Mouse (Mus musculus) kidney, embryonic 15.5 days (tissue): ENCODE measurements around the gene Tet1. TPM values are rescaled to one million over a fixed set of nuclear protein-coding genes. Genes with fewer than 3 reads are reported as not detected.

ENCODE experiments used
- ATAC-seq: fragments of 200-750 bp; cut with Nextera tagmentation; replicated peaks from 2 replicates; pipeline ENCODE4 v1.8.0; 2017; ENCODE audit warnings: moderate TSS enrichment; ENCODE audit not compliant: low FRiP score
- H3K27ac ChIP-seq: fragments of 300-500 bp; sonication (generic); 2 replicates; pipeline ENCODE4 v1.5.1; 2015; ENCODE audit warnings: mild to moderate bottlenecking, inconsistent platforms
- H3K27me3 ChIP-seq: fragments of 300-500 bp; sonication (generic); 2 replicates; pipeline ENCODE4 v1.6.1; 2015; ENCODE audit warnings: inconsistent platforms
- H3K36me3 ChIP-seq: fragments of 300-500 bp; sonication (generic); 2 replicates; pipeline ENCODE4 v1.6.1; 2015; ENCODE audit warnings: inconsistent platforms
- H3K4me1 ChIP-seq: fragments of 300-500 bp; sonication (generic); 2 replicates; pipeline ENCODE4 v1.6.1; 2015; ENCODE audit warnings: inconsistent platforms
- H3K4me2 ChIP-seq: fragments of 300-500 bp; sonication (generic); 2 replicates; pipeline ENCODE4 v1.6.1; 2015; ENCODE audit warnings: moderate library complexity, mild to moderate bottlenecking, inconsistent platforms
- H3K4me3 ChIP-seq: fragments of 300-500 bp; sonication (generic); replicated peaks from 2 replicates; pipeline ENCODE4 v1.5.1; 2015; ENCODE audit warnings: mild to moderate bottlenecking, inconsistent platforms
- H3K9ac ChIP-seq: fragments of 300-500 bp; sonication (generic); 2 replicates; pipeline ENCODE4 v1.6.1; 2015; ENCODE audit warnings: mild to moderate bottlenecking, inconsistent platforms
- H3K9me3 ChIP-seq: fragments of 300-500 bp; sonication (generic); replicated peaks from 2 replicates; pipeline ENCODE4 v1.6.1; 2016; ENCODE audit warnings: inconsistent platforms
- WGBS: fragments of 180-500 bp; shearing (Covaris S2); methylation state at CpG from one replicate; pipeline ENCODE4 v1.1.7; 2015; ENCODE audit warnings: mixed read lengths; 5-methylcytosine and 5-hydroxymethylcytosine counted together
- polyA plus RNA-seq: library from polyadenylated mRNA; unstranded; fragments of >200 nt; fragmentation: Nextera tagmentation; extraction: Ambion mirVana; gene quantifications from 2 replicates; pipeline ENCODE4 v1.2.1, GENCODE M21; 2015

Tet1 gene
- polyA plus RNA-seq, 1 experiment from 2014 or later, result 28.5 TPM

GRCm38 (mm10) chr10:62886799-62887591, 21.8 kb downstream of the Tet1 start:
- H3K9ac ChIP-seq, result peak overlapping the region; percentile 51
- H3K4me2 ChIP-seq, result peak overlapping the region; percentile 97
- peak; percentile 93 for ATAC-seq
- H3K27me3 ChIP-seq, result peaks cover 3% of the 10 kb centered on the region; the same call in 1 of the 2 replicates
- under 1% methylated on average over 56 of the region's 56 CpGs for WGBS
- peaks cover 9% of the 10 kb centered on the region for H3K4me1 ChIP-seq
- peak overlapping the region; percentile 66 for H3K4me3 ChIP-seq
- H3K27ac ChIP-seq, result peak overlapping the region; percentile 57
- no peaks in the 10 kb centered on the region for H3K9me3 ChIP-seq
- H3K36me3 ChIP-seq, result no peaks in the 10 kb centered on the region

GRCm38 (mm10) chr10:62885969-62886798, 22.6 kb downstream of the Tet1 start:
- peaks cover 3% of the 10 kb centered on the region; the same call in 1 of the 2 replicates for H3K27me3 ChIP-seq
- peak; percentile 50 for ATAC-seq
- H3K27ac ChIP-seq, result peak overlapping the region; percentile 57
- H3K36me3 ChIP-seq, result no peaks in the 10 kb centered on the region
- peaks cover 9% of the 10 kb centered on the region for H3K4me1 ChIP-seq
- peak overlapping the region; percentile 66 for H3K4me3 ChIP-seq
- peak overlapping the region; percentile 51 for H3K9ac ChIP-seq
- peak overlapping the region; percentile 97 for H3K4me2 ChIP-seq
- H3K9me3 ChIP-seq, result no peaks in the 10 kb centered on the region
- WGBS, result under 1% methylated on average over 38 of the region's 38 CpGs

DNA sequence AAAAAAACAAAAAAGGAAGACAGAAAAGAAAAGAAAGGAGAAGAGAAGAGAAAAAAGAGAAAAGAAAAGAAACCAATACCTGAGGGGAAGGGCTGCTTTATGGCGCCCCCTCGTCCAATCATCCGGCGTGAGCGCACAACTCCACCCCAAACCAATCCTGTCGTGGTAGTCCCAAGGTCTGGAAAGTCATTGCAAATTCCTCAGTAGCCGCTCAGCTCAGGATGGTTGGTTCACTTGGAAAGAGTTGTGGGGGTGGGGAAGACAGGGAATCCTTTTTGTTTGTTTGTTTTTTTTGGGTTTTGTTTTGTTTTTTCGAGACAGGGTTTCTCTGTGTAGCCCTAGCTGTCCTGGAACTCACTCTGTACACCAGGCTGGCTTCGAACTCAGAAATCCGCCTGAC, 23.3 kb downstream of the Tet1 start:
- WGBS, result 28% methylated on average over 10 of the region's 10 CpGs
- ATAC-seq, result no peak
- H3K9me3 ChIP-seq, result no peaks in the 10 kb centered on the region

GRCm38 (mm10) chr10:62884517-62884916, 24.3 kb downstream of the Tet1 start:
- no peak overlapping the region for H3K4me3 ChIP-seq
- peaks cover 3% of the 10 kb centered on the region; the same call in 1 of the 2 replicates for H3K27me3 ChIP-seq
- no peak for ATAC-seq
- no peak overlapping the region for H3K4me2 ChIP-seq
- no peaks in the 10 kb centered on the region for H3K9me3 ChIP-seq
- 49% methylated on average over 1 of the region's 1 CpGs for WGBS
- no peak overlapping the region for H3K27ac ChIP-seq
- peaks cover 3% of the 10 kb centered on the region for H3K36me3 ChIP-seq
- peaks cover 9% of the 10 kb centered on the region for H3K4me1 ChIP-seq
- no peak overlapping the region for H3K9ac ChIP-seq

More for the DNA sequence above, 23.3 kb downstream of the Tet1 start:
- H3K4me3 ChIP-seq, result peak overlapping the region; percentile 66
- peak overlapping the region; percentile 51; the same call in 1 of the 2 replicates for H3K9ac ChIP-seq
- H3K27me3 ChIP-seq, result peaks cover 3% of the 10 kb centered on the region; the same call in 1 of the 2 replicates
- no peaks in the 10 kb centered on the region for H3K36me3 ChIP-seq
- no peak overlapping the region for H3K27ac ChIP-seq
- peaks cover 9% of the 10 kb centered on the region for H3K4me1 ChIP-seq
- peak overlapping the region; percentile 97 for H3K4me2 ChIP-seq

GRCm38 (mm10) chr10:62883933-62884372, 24.8 kb downstream of the Tet1 start:
- Histone ChIP-seq H3K9me3 (no peaks in the 10 kb centered on the region), H3K9ac (no peak overlapping the region), H3K4me3 (no peak overlapping the region), H3K36me3 (peaks cover 9% of the 10 kb centered on the region), H3K4me1 (peaks cover 9% of the 10 kb centered on the region), H3K4me2 (peak overlapping the region; percentile 20), H3K27ac (no peak overlapping the region), H3K27me3 (peaks cover 3% of the 10 kb centered on the region; the same call in 1 of the 2 replicates)
- no peak for ATAC-seq
- WGBS, result 19% methylated on average over 9 of the region's 9 CpGs

GRCm38 (mm10) chr10:62881211-62881610, 27.6 kb downstream of the Tet1 start:
- ATAC-seq, result no peak
- Histone ChIP-seq H3K27ac (no peak overlapping the region), H3K4me1 (peaks cover 9% of the 10 kb centered on the region), H3K27me3 (peaks cover 3% of the 10 kb centered on the region; the same call in 1 of the 2 replicates), H3K9ac (no peak overlapping the region), H3K4me3 (no peak overlapping the region), H3K9me3 (no peaks in the 10 kb centered on the region), H3K36me3 (peaks cover 26% of the 10 kb centered on the region), H3K4me2 (no peak overlapping the region)
- 50% methylated on average over 5 of the region's 5 CpGs for WGBS

DNA sequence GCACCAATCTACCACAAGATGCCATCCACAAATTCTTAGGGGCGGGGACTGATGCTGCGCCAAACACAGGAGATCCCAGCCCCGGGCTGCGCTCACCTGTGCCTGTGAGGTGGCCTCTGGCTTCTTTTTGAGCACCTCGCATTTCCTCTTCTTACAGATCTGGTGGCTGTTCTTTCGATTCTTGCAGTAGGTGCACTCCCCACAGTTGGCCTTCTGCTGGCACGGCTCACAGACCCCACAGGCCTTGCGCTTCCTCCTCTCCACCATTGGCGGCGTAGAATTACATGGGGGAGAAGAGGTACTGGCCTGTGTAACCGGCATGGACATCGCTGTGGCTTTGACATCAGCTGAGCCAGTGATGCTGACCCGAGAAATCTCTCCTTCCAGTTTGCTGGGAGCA, 30.7 kb downstream of the Tet1 start:
- WGBS, result 87% methylated on average over 13 of the region's 13 CpGs
- no peaks in the 10 kb centered on the region for H3K9me3 ChIP-seq
- no peak overlapping the region for H3K9ac ChIP-seq
- ATAC-seq, result no peak
- no peak overlapping the region for H3K4me3 ChIP-seq
- no peaks in the 10 kb centered on the region for H3K4me1 ChIP-seq
- peaks cover 26% of the 10 kb centered on the region for H3K36me3 ChIP-seq
- no peaks in the 10 kb centered on the region for H3K27me3 ChIP-seq
- H3K27ac ChIP-seq, result no peak overlapping the region
- no peak overlapping the region for H3K4me2 ChIP-seq

DNA sequence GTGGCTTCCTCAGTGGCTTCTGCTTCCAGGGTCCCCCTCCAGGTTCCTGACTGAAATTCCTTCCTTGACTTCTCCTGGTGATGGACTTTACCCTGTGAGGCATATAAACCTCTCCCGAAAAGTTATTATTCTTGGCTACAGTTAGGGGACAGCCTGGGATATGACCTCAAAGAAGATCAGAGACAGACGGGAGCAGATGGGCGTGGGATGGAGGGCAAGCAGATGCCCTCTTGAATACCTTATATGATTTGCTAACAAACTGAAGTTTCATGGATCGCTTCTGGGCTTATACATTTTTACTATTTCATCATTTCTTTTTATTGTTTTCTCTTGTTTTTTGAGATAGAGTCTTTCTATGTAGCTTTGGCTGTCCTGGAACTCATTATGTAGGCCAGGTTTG, 33.2 kb downstream of the Tet1 start:
- Histone ChIP-seq H3K27me3 (no peaks in the 10 kb centered on the region), H3K27ac (no peak overlapping the region), H3K36me3 (peaks cover 26% of the 10 kb centered on the region), H3K4me2 (no peak overlapping the region), H3K4me3 (no peak overlapping the region), H3K9me3 (no peaks in the 10 kb centered on the region), H3K9ac (no peak overlapping the region), H3K4me1 (no peaks in the 10 kb centered on the region)
- WGBS, result 78% methylated on average over 4 of the region's 4 CpGs
- no peak for ATAC-seq

DNA sequence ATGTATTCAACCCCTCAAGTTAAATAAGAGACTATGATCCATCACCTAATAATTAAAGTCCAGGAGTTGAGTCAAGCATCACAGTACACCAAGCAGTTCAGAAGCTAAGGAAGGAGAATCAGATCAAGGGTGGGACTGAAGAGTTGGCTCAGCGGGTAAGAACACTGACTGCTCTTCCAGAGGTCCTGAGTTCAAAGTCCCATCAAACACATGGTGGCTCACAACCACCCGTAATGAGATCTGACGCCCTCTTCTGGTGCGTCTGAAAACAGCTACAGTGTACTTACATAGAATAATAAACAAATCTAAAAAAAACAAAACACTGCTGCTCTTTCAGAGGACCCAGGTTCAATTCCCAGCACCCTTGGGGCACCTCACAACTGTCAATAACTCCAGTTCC, 34.0 kb downstream of the Tet1 start:
- no peak overlapping the region for H3K27ac ChIP-seq
- no peak overlapping the region for H3K4me2 ChIP-seq
- no peaks in the 10 kb centered on the region for H3K4me1 ChIP-seq
- 84% methylated on average over 4 of the region's 4 CpGs for WGBS
- no peaks in the 10 kb centered on the region for H3K27me3 ChIP-seq
- no peak for ATAC-seq
- H3K4me3 ChIP-seq, result no peak overlapping the region
- no peaks in the 10 kb centered on the region for H3K9me3 ChIP-seq
- peaks cover 26% of the 10 kb centered on the region for H3K36me3 ChIP-seq
- H3K9ac ChIP-seq, result no peak overlapping the region

GRCm38 (mm10) chr10:62866035-62866791, 42.6 kb downstream of the Tet1 start:
- Histone ChIP-seq H3K4me1 (peaks cover 17% of the 10 kb centered on the region), H3K9ac (peak overlapping the region; percentile 57; the same call in 1 of the 2 replicates), H3K27me3 (no peaks in the 10 kb centered on the region), H3K4me3 (peak overlapping the region; percentile 51), H3K9me3 (no peaks in the 10 kb centered on the region), H3K4me2 (peak overlapping the region; percentile 83), H3K36me3 (peaks cover 10% of the 10 kb centered on the region), H3K27ac (no peak overlapping the region)
- 31% methylated on average over 11 of the region's 11 CpGs for WGBS
- ATAC-seq, result peak; percentile 35

GRCm38 (mm10) chr10:62865167-62866034, 43.4 kb downstream of the Tet1 start:
- ATAC-seq, result peak; percentile 97
- no peaks in the 10 kb centered on the region for H3K9me3 ChIP-seq
- no peaks in the 10 kb centered on the region for H3K27me3 ChIP-seq
- H3K4me3 ChIP-seq, result peak overlapping the region; percentile 51
- peaks cover 14% of the 10 kb centered on the region for H3K36me3 ChIP-seq
- H3K9ac ChIP-seq, result peak overlapping the region; percentile 57
- peak overlapping the region; percentile 83 for H3K4me2 ChIP-seq
- peaks cover 17% of the 10 kb centered on the region for H3K4me1 ChIP-seq
- peak overlapping the region; percentile 94 for H3K27ac ChIP-seq
- 2% methylated on average over 28 of the region's 28 CpGs for WGBS
